Mouse (Mus musculus): ENCODE measurements around the gene Elf3. TPM values are rescaled to one million over a fixed set of nuclear protein-coding genes. Genes with fewer than 3 reads are reported as not detected.
A peak's percentile ranks its signal among the peaks of the same experiment; 100 is the strongest.
"Not testable (repeated sequence)": the region's sequence is repeated elsewhere in the genome, so short reads cannot be mapped to it uniquely, and the experiment has no call there.

Gene Elf3
- polyA plus RNA-seq, 1 experiment = not detected

GRCm38 (mm10) chr1:135256299-135256698 lies 2.1 kb downstream of the Elf3 start:
- no peak overlapping the region for H3K27ac ChIP-seq (replicated peaks; ENCODE audit: low read depth, low read length)
- no peak overlapping the region for H3K4me3 ChIP-seq (ENCODE audit: insufficient read depth, low read depth, low read length)
- H3K4me1 ChIP-seq (ENCODE audit: control insufficient read depth, insufficient read depth, insufficient read length, low read length) = no peaks in the 10 kb centered on the region

- H3K27ac ChIP-seq (replicated peaks; ENCODE audit: low read depth, low read length) = no peak overlapping the region
- H3K4me3 ChIP-seq (ENCODE audit: insufficient read depth, low read depth, low read length) = no peak overlapping the region
- H3K4me1 ChIP-seq (ENCODE audit: control insufficient read depth, insufficient read depth, insufficient read length, low read length) = no peaks in the 10 kb centered on the region
Measured at GRCm38 (mm10) chr1:135252854-135253253, 5.5 kb downstream of the Elf3 start.

GRCm38 (mm10) chr1:135251405-135251804 lies 7.0 kb downstream of the Elf3 start:
- no peak overlapping the region for H3K4me3 ChIP-seq (ENCODE audit: insufficient read depth, low read depth, low read length)
- no peak overlapping the region for H3K27ac ChIP-seq (replicated peaks; ENCODE audit: low read depth, low read length)
- H3K4me1 ChIP-seq (ENCODE audit: control insufficient read depth, insufficient read depth, insufficient read length, low read length) = no peaks in the 10 kb centered on the region

- no peak overlapping the region for H3K4me3 ChIP-seq (ENCODE audit: insufficient read depth, low read depth, low read length)
- no peak overlapping the region for H3K27ac ChIP-seq (replicated peaks; ENCODE audit: low read depth, low read length)
- no peaks in the 10 kb centered on the region for H3K4me1 ChIP-seq (ENCODE audit: control insufficient read depth, insufficient read depth, insufficient read length, low read length)
Measured at GRCm38 (mm10) chr1:135250706-135251105, 7.7 kb downstream of the Elf3 start.

GRCm38 (mm10) chr1:135248434-135248850 lies 9.9 kb downstream of the Elf3 start:
- Histone ChIP-seq H3K4me3 (ENCODE audit: insufficient read depth, low read depth, low read length) (no peak overlapping the region), H3K27ac (replicated peaks; ENCODE audit: low read depth, low read length) (no peak overlapping the region), H3K4me1 (ENCODE audit: control insufficient read depth, insufficient read depth, insufficient read length, low read length) (no peaks in the 10 kb centered on the region)

GRCm38 (mm10) chr1:135244014-135244413 lies 14.4 kb downstream of the Elf3 start:
- H3K4me3 ChIP-seq (ENCODE audit: insufficient read depth, low read depth, low read length) = no peak overlapping the region
- no peak overlapping the region for H3K27ac ChIP-seq (replicated peaks; ENCODE audit: low read depth, low read length)
- H3K4me1 ChIP-seq (ENCODE audit: control insufficient read depth, insufficient read depth, insufficient read length, low read length) = 0 out of 2 replicates have a peak, but pooled peaks cover 2% of the 10 kb centered on the region

- H3K4me3 ChIP-seq (ENCODE audit: insufficient read depth, low read depth, low read length) = not testable (repeated sequence)
Measured at GRCm38 (mm10) chr1:135240206-135240605, 18.2 kb downstream of the Elf3 start.

GRCm38 (mm10) chr1:135237131-135237851 lies 21.1 kb downstream of the Elf3 start:
- H3K4me3 ChIP-seq (ENCODE audit: insufficient read depth, low read depth, low read length) = no peak overlapping the region
- peaks cover 5% of the 10 kb centered on the region for H3K4me1 ChIP-seq (ENCODE audit: control insufficient read depth, insufficient read depth, insufficient read length, low read length)
- peak overlapping the region; percentile 95 for H3K27ac ChIP-seq (replicated peaks; ENCODE audit: low read depth, low read length)

More at GRCm38 (mm10) chr1:135240206-135240605, 18.2 kb downstream of the Elf3 start:
- not testable (repeated sequence) for H3K27ac ChIP-seq (replicated peaks; ENCODE audit: low read depth, low read length); H3K4me1 ChIP-seq (ENCODE audit: control insufficient read depth, insufficient read depth, insufficient read length, low read length)

- H3K27ac ChIP-seq (replicated peaks; ENCODE audit: low read depth, low read length) = no peak overlapping the region
- H3K4me1 ChIP-seq (ENCODE audit: control insufficient read depth, insufficient read depth, insufficient read length, low read length) = peaks cover 5% of the 10 kb centered on the region
- no peak overlapping the region for H3K4me3 ChIP-seq (ENCODE audit: insufficient read depth, low read depth, low read length)
Measured at GRCm38 (mm10) chr1:135234771-135235170, 23.6 kb downstream of the Elf3 start.

- H3K27ac ChIP-seq (replicated peaks; ENCODE audit: low read depth, low read length) = no peak overlapping the region
- H3K4me1 ChIP-seq (ENCODE audit: control insufficient read depth, insufficient read depth, insufficient read length, low read length) = peaks cover 3% of the 10 kb centered on the region
- H3K4me3 ChIP-seq (ENCODE audit: insufficient read depth, low read depth, low read length) = no peak overlapping the region
Measured at GRCm38 (mm10) chr1:135233961-135234360, 24.4 kb downstream of the Elf3 start.

- not testable (repeated sequence) for H3K4me3 ChIP-seq (ENCODE audit: insufficient read depth, low read depth, low read length); H3K27ac ChIP-seq (replicated peaks; ENCODE audit: low read depth, low read length); H3K4me1 ChIP-seq (ENCODE audit: control insufficient read depth, insufficient read depth, insufficient read length, low read length)
Measured at GRCm38 (mm10) chr1:135231878-135232277, 26.5 kb downstream of the Elf3 start.

- no peak overlapping the region for H3K27ac ChIP-seq (replicated peaks; ENCODE audit: low read depth, low read length)
- H3K4me1 ChIP-seq (ENCODE audit: control insufficient read depth, insufficient read depth, insufficient read length, low read length) = no peaks in the 10 kb centered on the region
- H3K4me3 ChIP-seq (ENCODE audit: insufficient read depth, low read depth, low read length) = no peak overlapping the region
Measured at GRCm38 (mm10) chr1:135227339-135227950, 30.9 kb downstream of the Elf3 start.

- Histone ChIP-seq H3K4me1 (ENCODE audit: control insufficient read depth, insufficient read depth, insufficient read length, low read length) (no peaks in the 10 kb centered on the region), H3K27ac (replicated peaks; ENCODE audit: low read depth, low read length) (no peak overlapping the region), H3K4me3 (ENCODE audit: insufficient read depth, low read depth, low read length) (no peak overlapping the region)
Measured at GRCm38 (mm10) chr1:135224981-135225604, 33.3 kb downstream of the Elf3 start.

- Histone ChIP-seq H3K4me1 (ENCODE audit: control insufficient read depth, insufficient read depth, insufficient read length, low read length) (no peaks in the 10 kb centered on the region), H3K27ac (replicated peaks; ENCODE audit: low read depth, low read length) (no peak overlapping the region), H3K4me3 (ENCODE audit: insufficient read depth, low read depth, low read length) (no peak overlapping the region)
Measured at GRCm38 (mm10) chr1:135224147-135224546, 34.2 kb downstream of the Elf3 start.

- H3K4me1 ChIP-seq (ENCODE audit: control insufficient read depth, insufficient read depth, insufficient read length, low read length) = no peaks in the 10 kb centered on the region
- H3K4me3 ChIP-seq (ENCODE audit: insufficient read depth, low read depth, low read length) = no peak overlapping the region
Measured at GRCm38 (mm10) chr1:135217607-135218233, 40.6 kb downstream of the Elf3 start.

More at GRCm38 (mm10) chr1:135217607-135218233, 40.6 kb downstream of the Elf3 start:
- no peak overlapping the region for H3K27ac ChIP-seq (replicated peaks; ENCODE audit: low read depth, low read length)

Measured in brown adipose tissue, adult 24 weeks (tissue).